Mouse (Mus musculus) effector memory CD4-positive, alpha-beta T cell, adult 5 months (primary cell): ENCODE data around the gene Gab1. TPM values are rescaled to one million over a fixed set of nuclear protein-coding genes. Genes with fewer than 3 reads are reported as not detected.

Source experiments
- polyA plus RNA-seq: library from polyadenylated mRNA; unstranded; fragments of 100-300 nt; shearing (Covaris generic); gene quantifications from one replicate; pipeline ENCODE4 v1.2.1, GENCODE M21; 2017

Gene Gab1
- polyA plus RNA-seq, result not detected

DNA sequence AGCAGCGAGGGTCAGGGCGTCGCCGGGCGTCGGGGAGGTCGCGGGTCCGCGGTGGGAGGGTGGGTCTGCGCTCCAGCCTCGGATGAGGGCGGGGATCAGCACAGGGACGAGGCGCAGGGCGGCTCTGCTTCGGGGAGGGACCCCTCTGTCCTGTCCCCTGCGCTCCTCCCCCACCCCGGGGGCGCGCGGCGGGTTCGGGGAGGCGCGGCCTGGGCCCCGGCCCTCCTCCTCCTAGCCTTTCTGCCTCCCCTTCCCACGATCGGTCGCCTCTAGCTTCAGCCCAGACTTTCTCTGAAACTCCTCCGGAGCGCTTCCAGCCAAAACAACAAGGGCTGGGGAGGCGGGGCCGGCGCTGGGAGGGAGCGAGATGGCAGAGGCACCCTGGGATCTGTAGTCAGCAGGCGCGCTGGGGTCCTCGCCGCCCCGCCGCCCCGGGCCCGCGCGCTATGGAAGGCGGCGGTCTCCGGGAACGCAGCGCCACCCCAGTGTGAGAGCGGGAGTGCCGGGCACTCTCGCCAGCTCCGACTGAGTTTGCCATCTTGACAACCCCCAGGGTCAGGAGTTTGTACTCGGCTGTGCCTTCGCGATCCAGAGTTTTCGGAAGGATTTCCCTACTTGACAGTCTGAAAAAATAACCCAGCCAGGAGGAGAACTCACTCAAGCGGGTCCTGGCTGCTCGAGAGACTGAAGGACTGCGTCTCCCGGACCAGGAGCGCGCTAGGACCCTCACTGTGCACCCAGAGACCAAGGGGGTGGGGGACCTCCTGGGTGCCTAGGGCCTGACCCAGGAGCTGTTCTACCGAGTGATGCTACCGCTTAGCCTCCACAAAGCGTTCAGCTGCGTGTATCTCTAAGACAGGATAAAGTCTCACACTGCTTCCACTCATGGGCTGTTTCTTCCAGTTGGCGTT is at the start of gene Gab1:
Gene Gab1 (minus strand): TSS at position 324 of the 911 bp plus-strand sequence.

DNA sequence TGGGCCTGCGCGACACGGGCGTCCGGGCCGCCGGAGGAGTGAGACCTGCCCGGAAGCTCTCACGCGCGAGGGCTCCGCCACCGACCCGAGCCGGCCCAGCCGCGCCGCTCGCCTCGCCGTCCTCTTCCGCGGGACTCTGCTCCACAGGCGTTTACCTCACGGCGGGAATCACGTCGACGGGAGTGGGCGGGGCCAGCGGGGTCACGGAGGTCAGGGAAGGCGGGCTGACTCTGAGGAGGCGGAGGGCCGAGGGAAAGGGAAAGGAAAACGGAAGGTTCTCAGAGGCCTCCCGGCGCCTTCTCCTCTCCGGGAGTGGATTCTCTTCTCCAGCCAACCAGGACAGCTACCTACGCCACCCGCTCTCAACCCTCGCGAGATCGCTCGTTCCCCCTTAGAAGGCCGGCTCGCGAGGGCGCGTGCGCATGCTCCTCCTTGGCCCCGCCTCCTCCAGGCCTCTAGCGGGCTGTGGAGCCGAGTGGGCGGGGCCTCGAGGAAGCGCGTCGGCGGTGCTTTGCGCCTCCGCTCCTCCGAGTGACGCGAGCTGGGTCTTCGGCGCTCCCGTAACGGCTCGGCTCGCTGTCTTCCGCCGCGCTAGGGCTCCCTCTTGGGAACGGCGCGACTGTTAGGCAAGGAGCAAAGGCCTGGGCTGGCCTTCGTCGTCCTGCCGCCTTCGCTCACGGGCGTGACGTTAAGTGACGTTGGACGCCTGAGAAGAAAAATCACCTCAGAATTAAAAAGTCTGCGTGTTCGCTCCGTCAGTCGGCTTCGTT is 141.0 kb downstream of the Gab1 start, which contains the start of gene Smarca5:
Gene Smarca5 (minus strand): TSS at position 343 of the 770 bp plus-strand sequence.

Other genes with a start within 250 kb of the Gab1 start
- 207 TPM for gene Smarca5, start 141.0 kb downstream of the Gab1 start, polyA plus RNA-seq
- gene Usp38, start 134.4 kb upstream of the Gab1 start, polyA plus RNA-seq, result 112 TPM